Mouse (Mus musculus) kidney, adult 2 months (tissue): ENCODE measurements around the gene Gm20695. TPM values are rescaled to one million over a fixed set of nuclear protein-coding genes. Genes with fewer than 3 reads are reported as not detected.
A peak's percentile ranks its signal among the peaks of the same experiment; 100 is the strongest.

Experiments
- DNase-seq: peaks from one replicate; pipeline ENCODE4 v3.0.0; 2021
- H3K27ac ChIP-seq: fragments of 200-500 bp; 2 replicates; pipeline ENCODE4 v1.5.1; 2012; ENCODE audit warnings: low read depth, low read length, control low read depth, inconsistent platforms; ENCODE audit not compliant: insufficient read depth
- H3K27me3 ChIP-seq: fragments of 200-500 bp; replicated peaks from 2 replicates; pipeline ENCODE4 v1.6.1; 2012; ENCODE audit warnings: mild to moderate bottlenecking, moderate library complexity, low read length, inconsistent platforms; ENCODE audit not compliant: control insufficient read depth, insufficient read depth
- H3K36me3 ChIP-seq: fragments of 200-500 bp; 2 replicates; pipeline ENCODE4 v1.6.1; 2012; ENCODE audit warnings: mild to moderate bottlenecking, moderate library complexity, low read length, inconsistent platforms; ENCODE audit not compliant: control insufficient read depth, insufficient read depth
- H3K4me1 ChIP-seq: fragments of 200-500 bp; 2 replicates; pipeline ENCODE4 v1.6.1; 2011; ENCODE audit warnings: low read length; ENCODE audit not compliant: control insufficient read depth, insufficient read depth
- H3K4me3 ChIP-seq: fragments of 200-500 bp; 2 replicates; pipeline ENCODE4 v1.5.1; 2011; ENCODE audit warnings: mild to moderate bottlenecking, low read depth, low read length, control low read depth; ENCODE audit not compliant: insufficient read depth
- CTCF ChIP-seq: fragments of 200-500 bp; conservative IDR thresholded peaks from 2 replicates; pipeline ENCODE4 v1.5.1; 2011; ENCODE audit warnings: low read depth, mild to moderate bottlenecking, control low read depth, low read length, moderate library complexity, mixed read lengths; ENCODE audit not compliant: insufficient read depth, insufficient read length
- POLR2A ChIP-seq: fragments of 200-500 bp; IDR thresholded peaks from one replicate; pipeline ENCODE4 v1.6.1; 2011; ENCODE audit warnings: low read depth, low read length, control low read depth
- WGBS: fragments of 180-500 bp; shearing (Covaris S2); methylation state at CpG from one replicate; pipeline ENCODE4 v1.1.7; 2018; 5-methylcytosine and 5-hydroxymethylcytosine counted together
- polyA plus RNA-seq: library from polyadenylated mRNA; depleted of rRNA; stranded (reverse); fragments of >200 nt; gene quantifications from 2 replicates; pipeline ENCODE4 v1.2.3, GENCODE M21; 2012

Gene Gm20695
- polyA plus RNA-seq, 1 experiment: not detected

DNA sequence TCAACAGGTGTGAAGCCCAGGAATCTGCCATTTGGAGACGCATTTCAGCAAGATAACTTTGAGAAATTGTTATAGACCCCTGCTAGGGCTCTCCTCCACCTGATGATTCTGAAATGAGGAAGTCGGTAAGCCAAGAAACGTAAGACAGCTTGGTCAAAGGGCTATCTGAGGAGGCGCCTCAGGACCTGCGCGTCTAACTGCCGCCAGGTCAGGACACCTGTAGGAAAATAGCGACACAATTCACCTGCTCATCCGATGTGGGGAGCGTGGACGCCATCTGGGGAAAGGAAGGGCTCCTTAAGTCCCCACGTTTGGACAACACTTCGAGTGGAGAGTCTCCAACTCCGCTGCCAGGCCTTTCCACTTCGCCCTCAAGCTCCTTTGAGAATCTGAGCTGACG, 12.6 kb upstream of the Gm20695 start:
- Histone ChIP-seq H3K27ac (no peak overlapping the region), H3K4me3 (peak overlapping the region; percentile 57), H3K4me1 (no peaks in the 10 kb centered on the region), H3K27me3 (no peaks in the 10 kb centered on the region), H3K36me3 (no peaks in the 10 kb centered on the region)
- WGBS: 2% methylated on average over 16 of the region's 16 CpGs
- no peak for DNase-seq
- no peak for TF ChIP-seq POLR2A
- no peak for TF ChIP-seq CTCF

DNA sequence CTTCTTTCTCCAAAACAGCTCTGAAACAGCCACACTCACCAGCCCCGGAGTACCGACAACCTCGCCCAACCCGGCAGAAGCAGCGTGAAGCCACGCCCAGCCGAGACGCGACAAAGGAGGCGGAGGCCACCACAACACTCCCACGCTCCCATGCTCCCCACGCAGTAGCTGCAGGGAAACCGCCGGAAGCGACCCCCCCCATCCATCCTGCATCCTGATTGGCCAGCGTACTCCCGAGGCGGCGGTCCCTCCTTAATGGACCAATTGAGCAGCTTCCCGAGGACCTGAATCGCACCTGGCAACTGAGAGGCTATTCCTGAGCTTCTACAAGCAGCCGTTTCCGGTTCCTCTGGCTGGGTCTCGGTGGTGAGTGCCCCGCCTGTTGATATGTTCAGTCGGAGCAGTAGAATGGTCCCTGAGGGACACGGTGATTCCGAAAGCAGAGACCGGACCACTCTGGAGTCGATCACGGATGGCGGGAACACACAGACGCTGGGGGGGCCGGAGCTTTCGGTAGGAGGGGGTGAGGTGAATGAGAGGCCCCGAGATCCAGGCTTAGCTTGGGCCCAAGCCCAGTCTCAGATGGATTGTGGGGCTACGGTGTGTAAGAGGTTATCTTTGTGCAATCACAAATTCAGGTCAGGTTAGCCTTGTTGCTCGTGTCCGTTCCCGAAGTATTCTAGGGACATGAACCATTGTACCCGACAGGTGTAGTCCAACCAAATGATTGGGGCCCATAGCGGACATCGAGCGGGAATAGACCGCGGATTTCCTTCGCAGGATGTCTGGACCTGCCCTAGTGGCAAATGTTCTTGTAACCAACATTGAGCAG, 12.0 kb upstream of the Gm20695 start, which contains the start of gene Naa60:
Gene Naa60, plus strand, starts transcription at position 160 of the 832 bp plus-strand sequence.
- Histone ChIP-seq H3K4me1 (no peaks in the 10 kb centered on the region), H3K4me3 (peak within 1 kb of the TSS; percentile 57), H3K27ac (peak within 1 kb of the TSS; percentile 3; the same call in 1 of the 2 replicates), H3K27me3 (no peaks in the 10 kb centered on the region), H3K36me3 (no peaks in the 10 kb centered on the region)
- TF ChIP-seq CTCF (no peak), POLR2A (no peak)
- 4% methylated on average over 47 of the region's 47 CpGs for WGBS
- peak; percentile 97 for DNase-seq

DNA sequence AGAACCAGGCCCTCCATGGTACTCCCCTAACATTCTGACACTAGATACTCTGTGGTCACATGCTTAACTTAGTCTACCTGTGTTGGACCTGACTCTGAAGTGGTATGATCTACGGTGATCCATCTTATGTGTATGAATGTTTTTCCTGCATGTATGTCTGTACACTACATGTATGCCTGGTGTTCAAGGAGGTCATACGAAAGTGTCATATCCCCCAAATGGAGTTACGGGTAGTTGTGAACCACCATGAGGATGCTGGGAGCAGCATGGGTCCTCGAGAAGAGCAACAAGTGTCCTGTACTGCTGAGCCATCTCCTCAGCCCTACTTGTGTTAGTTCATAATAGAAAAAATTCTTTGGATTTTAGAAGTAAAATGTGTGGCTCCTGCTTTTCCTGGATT, 8.1 kb upstream of the Gm20695 start:
- no peak overlapping the region for H3K4me3 ChIP-seq
- H3K27ac ChIP-seq: no peak overlapping the region
- no peak for DNase-seq
- H3K27me3 ChIP-seq: no peaks in the 10 kb centered on the region
- H3K36me3 ChIP-seq: no peaks in the 10 kb centered on the region
- WGBS: 94% methylated on average over 4 of the region's 4 CpGs
- TF ChIP-seq POLR2A (no peak), CTCF (no peak)
- H3K4me1 ChIP-seq: no peaks in the 10 kb centered on the region

DNA sequence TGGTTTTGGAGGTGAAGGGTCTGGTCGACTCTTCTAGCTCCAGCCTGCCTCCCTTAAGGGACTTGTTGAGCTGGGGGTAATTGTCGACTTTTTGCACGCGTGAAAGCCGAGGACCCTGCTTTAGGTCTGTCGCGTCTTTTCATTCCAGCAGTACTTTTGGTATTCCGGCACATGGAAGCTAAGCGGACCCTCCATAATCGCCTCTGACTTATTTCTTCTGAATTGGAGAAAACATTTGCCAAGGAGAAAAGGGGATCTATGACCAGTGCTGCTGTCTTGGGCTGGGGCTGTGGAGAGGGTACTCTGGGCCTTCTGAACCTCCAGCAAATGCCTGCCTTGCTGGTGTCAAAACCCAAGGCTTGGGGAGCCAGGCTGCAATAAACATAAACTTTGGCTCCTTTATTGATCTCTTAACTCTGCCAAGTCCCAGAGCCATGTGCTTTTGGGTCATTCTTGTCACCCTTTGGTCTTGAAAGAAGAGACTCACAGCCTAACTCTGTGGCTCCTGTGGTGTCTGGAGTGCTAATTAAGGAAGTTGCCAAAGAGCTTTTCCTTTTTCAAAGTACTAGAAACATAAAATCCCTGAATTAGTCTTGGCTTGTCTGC, 720 bp downstream of the Gm20695 start:
- WGBS: under 1% methylated on average over 10 of the region's 10 CpGs
- TF ChIP-seq CTCF: no peak
- Histone ChIP-seq H3K27me3 (no peaks in the 10 kb centered on the region), H3K27ac (peak overlapping the region; percentile 92), H3K4me1 (peaks cover 3% of the 10 kb centered on the region; the same call in 1 of the 2 replicates), H3K4me3 (peak overlapping the region; percentile 85), H3K36me3 (no peaks in the 10 kb centered on the region)
- DNase-seq: peak; percentile 33

DNA sequence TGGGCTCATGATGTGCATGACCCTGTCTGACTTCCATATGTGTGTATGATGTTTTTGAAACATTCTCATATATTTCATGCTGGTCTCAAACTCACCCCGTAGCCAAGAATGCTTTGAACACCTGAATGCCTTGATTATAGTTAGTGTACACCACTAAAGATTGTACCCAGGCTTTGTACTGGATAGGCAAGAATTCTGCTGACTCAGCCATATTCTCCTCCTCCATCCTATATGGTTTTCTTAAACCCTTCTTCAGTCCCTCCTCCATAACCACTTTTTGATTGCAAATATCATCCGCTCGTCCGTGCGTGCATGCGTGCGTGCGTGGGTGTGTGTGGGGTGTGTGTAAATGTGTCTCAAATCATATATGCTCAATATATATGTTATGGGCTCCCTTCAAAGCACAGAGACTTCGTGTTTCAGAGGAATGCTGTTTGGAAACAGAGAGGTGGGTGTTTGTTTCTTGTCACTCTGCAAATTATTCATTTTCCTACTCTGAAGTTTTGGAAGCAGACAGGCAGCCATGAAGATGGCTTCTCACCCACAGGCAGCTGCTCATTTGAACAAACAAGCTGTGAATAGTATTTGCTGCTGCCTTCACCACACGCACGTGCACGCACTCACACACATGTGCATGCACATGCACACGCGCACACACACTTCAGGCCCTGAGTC, 7.3 kb downstream of the Gm20695 start:
- H3K27ac ChIP-seq: no peak overlapping the region
- 0 out of 2 replicates have a peak, but pooled peaks cover 5% of the 10 kb centered on the region for H3K4me1 ChIP-seq
- H3K27me3 ChIP-seq: no peaks in the 10 kb centered on the region
- H3K36me3 ChIP-seq: no peaks in the 10 kb centered on the region; the same call in 1 of the 2 replicates
- 85% methylated on average over 14 of the region's 14 CpGs for WGBS
- TF ChIP-seq POLR2A (no peak), CTCF (no peak)
- no peak overlapping the region for H3K4me3 ChIP-seq
- no peak for DNase-seq

DNA sequence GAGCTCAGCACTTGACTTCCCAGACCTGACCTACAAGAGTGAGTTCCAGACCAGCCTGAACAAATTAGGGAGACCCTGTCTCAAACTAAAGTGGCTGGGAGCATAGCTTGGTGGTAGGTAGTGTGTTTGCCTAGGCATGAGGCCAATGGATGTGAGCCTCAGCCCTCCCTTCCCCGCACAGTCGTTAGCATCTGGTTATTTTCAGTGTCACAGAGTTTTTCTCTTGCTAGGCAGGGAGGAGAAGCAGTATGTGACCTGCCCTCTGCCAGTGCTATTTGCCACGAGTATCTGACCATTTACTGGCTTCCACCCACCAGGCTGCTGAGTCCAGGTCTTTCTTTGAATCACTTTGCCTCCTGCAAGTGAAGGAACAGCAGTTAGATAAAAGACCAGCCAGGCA, 9.3 kb downstream of the Gm20695 start:
- WGBS: 43% methylated on average over 3 of the region's 3 CpGs
- H3K4me1 ChIP-seq: 0 out of 2 replicates have a peak, but pooled peaks cover 2% of the 10 kb centered on the region
- no peak for DNase-seq
- H3K36me3 ChIP-seq: no peaks in the 10 kb centered on the region; the same call in 1 of the 2 replicates
- no peaks in the 10 kb centered on the region for H3K27me3 ChIP-seq
- no peak overlapping the region for H3K4me3 ChIP-seq
- no peak overlapping the region for H3K27ac ChIP-seq
- TF ChIP-seq CTCF (no peak), POLR2A (no peak)
